ENCODE assay signal across 28 mouse cellular contexts in the genomic region with DNA sequence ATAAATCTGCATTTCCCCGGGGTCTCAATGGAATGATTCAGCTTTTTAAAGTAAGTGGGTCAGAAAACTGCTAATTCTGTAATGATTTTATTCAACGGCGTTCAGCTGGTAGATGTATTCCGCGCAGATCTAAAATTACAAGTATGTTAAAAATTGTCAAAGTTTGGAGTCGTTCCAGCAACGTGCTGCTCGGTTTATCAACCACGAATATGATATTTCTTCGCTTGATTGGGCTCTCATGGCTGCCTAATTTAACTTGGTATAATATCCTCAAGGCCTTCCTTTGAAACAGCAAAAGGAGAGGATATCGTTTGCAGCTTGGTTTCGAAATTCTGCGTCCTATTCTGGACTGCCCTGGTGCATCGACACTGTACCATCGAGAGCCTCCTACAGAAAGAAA. TPM values are rescaled to one million over a fixed set of nuclear protein-coding genes. Genes with fewer than 3 reads are reported as not detected.
DNase-seq lines count a peak whose midpoint lies in the region; TF ChIP-seq lines count a peak whose summit lies in the region.
"Had no signal": no experiment of that assay in that cellular context is flagged by ENCODE, and none has a peak within 500 bp of the region (broad histone marks: within the 10 kb centered on the region; RNA-seq: fewer than 3 reads in every experiment).

No protein-coding gene starts in this region.

- no peak for TF ChIP-seq CTCF in left cerebral cortex, adult 2 months (IDR thresholded peaks at IDR 0.05)
- no peak for TF ChIP-seq CTCF in brain, embryonic 14.5 days (IDR thresholded peaks at IDR 0.05; ENCODE audit: borderline replicate concordance, extremely low read depth, insufficient read depth, insufficient read length)

- no peak overlapping the region for H3K4me3 ChIP-seq in left cerebral cortex, adult 2 months
- H3K4me3 ChIP-seq: embryonic facial prominence, embryonic 15.5 days; forebrain, embryonic 15.5 days; liver, embryonic 12.5 days; midbrain, embryonic 13.5 days; myocyte; neural tube, embryonic 12.5 days had no signal

- no peak for TF ChIP-seq POLR2A in brain, embryonic 14.5 days (IDR thresholded peaks at IDR 0.05; ENCODE audit: borderline replicate concordance, extremely low read depth, insufficient read depth, insufficient read length, poor library complexity, severe bottlenecking)

- DNase-seq in heart, adult 11 months = peak; percentile 7
- no peak for DNase-seq in heart, postnatal 36 days
- no peak for DNase-seq in left cerebral cortex, adult 2 months (ENCODE audit: extremely low spot score in 1 of 2, low spot score in 2 of 2)
- DNase-seq in left cerebral cortex, adult 18-20 months (ENCODE audit: low spot score in 2 of 2) = no peak
- DNase-seq in brain, adult 2 months (ENCODE audit: low read depth, low spot score) = peak; percentile 69
- peak; percentile 37 for DNase-seq in brain, embryonic 14.5 days (ENCODE audit: low read depth)
- no peak for DNase-seq in right cerebral cortex, postnatal 36 days (ENCODE audit: low spot score in 2 of 2)
- DNase-seq: adrenal gland, postnatal 36 days; B cell, adult 2 months; cerebellum, adult 11 months; cerebellum, adult 9-10 months; cerebellum, postnatal 36 days; gastrocnemius, postnatal 10 days; heart, postnatal 14 days; kidney, postnatal 4 days; liver, postnatal 0 days; lung, postnatal 36 days; right cerebral cortex, adult 18-20 months; right cerebral cortex, postnatal 4 days; thymus, adult 18-20 months; thymus, postnatal 25 days had no signal

- peak overlapping the region; percentile 83 for H3K27ac ChIP-seq in left cerebral cortex, adult 2 months
- H3K27ac ChIP-seq: embryonic facial prominence, embryonic 15.5 days; forebrain, embryonic 15.5 days; liver, embryonic 12.5 days; midbrain, embryonic 13.5 days; neural tube, embryonic 12.5 days; stomach, postnatal 0 days had no signal

- intact Hi-C loops in heart, postnatal 36 days (cut with DNase I) = no loop called here
- intact Hi-C loops in left cerebral cortex, adult 2 months (cut with DNase I) = no loop called here

RNA-seq across cellular contexts. Expression of gene Bicdl1, which starts 13.9 kb away (rescaled TPM):
- 1 to 10 TPM; 6.7 to 8.9 TPM for total RNA-seq in heart, postnatal 36 days (2021)
- total RNA-seq in left cerebral cortex, adult 2 months (2021) = 100 to 1,000 TPM; 164 to 172 TPM
- total RNA-seq in left cerebral cortex, adult 18-20 months (2021) = 100 to 1,000 TPM; 180 to 184 TPM
- 165 and 168 TPM in 2 replicates for polyA plus RNA-seq in brain, embryonic 14.5 days (2012; rRNA removed)

Comparison
In these comparisons a context has a peak if more than half of its experiments do, and no peak if none do; other contexts are left out.
1. DNase-seq: peak in heart, adult 11 months (single experiment), brain, adult 2 months (single experiment) and brain, embryonic 14.5 days (single experiment); none in heart, postnatal 36 days (0 of 2), left cerebral cortex, adult 2 months (0 of 2), left cerebral cortex, adult 18-20 months (0 of 2) and right cerebral cortex, postnatal 36 days (0 of 2).
2. RNA of gene Bicdl1, which starts 13.9 kb away (total RNA-seq): 180 to 184 TPM in left cerebral cortex, adult 18-20 months and 164 to 172 TPM in left cerebral cortex, adult 2 months; 6.7 to 8.9 TPM in heart, postnatal 36 days; every median in the first group is over 10 times any median in the second.